Mouse (Mus musculus) spleen, postnatal 36 days (tissue): ENCODE results near the gene Snrnp25.

ENCODE experiments used
- DNase-seq, 2 experiments: peaks; one replicate each; pipeline ENCODE4 v3.0.0; 2022; ENCODE audit warnings: low spot score in 2 of 2, mixed read lengths in 1 of 2

Snrnp25 gene

DNA sequence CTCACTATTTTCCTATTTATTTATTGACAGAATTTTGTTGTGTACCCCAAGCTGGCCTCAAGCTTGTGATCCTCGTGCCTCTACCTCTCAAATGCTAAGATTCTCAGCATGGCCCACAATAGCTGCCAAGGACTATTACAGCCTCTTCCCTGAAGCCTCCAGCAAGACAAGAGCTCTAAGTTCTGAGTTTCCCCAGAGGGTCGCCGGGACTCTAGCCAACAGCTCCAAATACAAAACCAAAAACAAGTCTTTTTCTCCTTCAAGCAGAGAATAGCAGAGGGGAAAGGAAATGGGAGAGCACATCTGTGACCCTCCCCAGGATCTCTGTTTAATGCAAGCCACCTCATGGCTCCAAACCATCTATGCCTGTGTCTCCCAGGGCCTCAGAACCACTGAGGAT, 38.8 kb downstream of the Snrnp25 start:
- DNase-seq = no peak

GRCm38 (mm10) chr11:32244617-32245016, 39.4 kb downstream of the Snrnp25 start:
- no peak for DNase-seq

GRCm38 (mm10) chr11:32245614-32246013, 40.4 kb downstream of the Snrnp25 start:
- peak; percentile 70 to 83 for DNase-seq

- DNase-seq = peak in 1 of 2 experiments; percentile 50
Observed at GRCm38 (mm10) chr11:32247068-32247467, 41.9 kb downstream of the Snrnp25 start.

GRCm38 (mm10) chr11:32248350-32248749, 43.1 kb downstream of the Snrnp25 start:
- no peak for DNase-seq

- DNase-seq = peak; percentile 70 to 85
Observed at GRCm38 (mm10) chr11:32250880-32251763, 45.9 kb downstream of the Snrnp25 start.

- DNase-seq = no peak
Observed at GRCm38 (mm10) chr11:32253121-32253520, 47.9 kb downstream of the Snrnp25 start.

DNA sequence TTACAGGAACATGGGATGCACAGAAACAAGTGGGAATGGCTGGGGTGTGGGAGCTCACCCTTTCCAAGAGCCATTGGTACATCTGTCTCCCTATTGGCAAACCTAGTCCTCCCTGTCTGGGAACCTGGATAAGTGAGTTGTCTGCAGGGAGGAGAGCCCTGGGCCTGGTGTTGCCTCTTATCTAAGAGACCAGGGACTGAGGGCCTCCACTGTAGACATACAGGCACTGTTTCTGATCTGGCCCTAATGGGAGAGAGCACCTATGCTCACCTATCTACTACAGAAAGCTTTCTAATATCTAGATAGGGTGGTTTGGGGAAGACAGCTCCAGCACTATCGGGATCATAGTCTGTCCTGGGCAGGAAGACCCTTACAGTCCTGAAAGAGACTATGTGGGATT, 50.9 kb downstream of the Snrnp25 start:
- DNase-seq = peak; percentile 55 to 76

DNA sequence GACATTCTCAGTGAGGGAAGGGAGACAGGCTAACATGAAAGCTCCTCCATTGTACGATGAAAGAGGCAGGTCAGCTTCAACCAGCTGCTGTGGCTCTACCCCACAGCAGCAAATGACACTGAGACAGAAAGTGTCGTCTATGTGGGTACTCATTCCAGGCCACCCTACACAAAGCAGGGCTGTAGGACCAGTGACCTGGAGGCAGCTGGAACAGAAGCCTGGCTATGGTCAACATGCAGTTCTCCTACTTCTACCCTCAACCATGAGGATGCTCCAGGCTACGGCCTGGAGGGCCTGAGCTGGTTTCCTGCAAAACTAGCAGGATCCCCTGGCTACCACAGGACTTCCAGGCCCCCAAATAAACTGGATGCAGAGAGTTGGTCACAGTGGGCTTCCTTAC, 51.4 kb downstream of the Snrnp25 start:
- DNase-seq = no peak
